Mouse (Mus musculus): Measurements from ENCODE around the gene Galnt4.

Galnt4 gene

GRCm38 (mm10) chr10:99107964-99108363 lies at the start of gene Galnt4:
Gene Galnt4, plus strand, starts transcription at chr10:99108159.
- peak; percentile 80 to 85 for DNase-seq

GRCm38 (mm10) chr10:99060588-99060987 lies 47.4 kb upstream of the Galnt4 start:
- DNase-seq = no peak

- DNase-seq = no peak
Observed at GRCm38 (mm10) chr10:99061418-99061817, 46.5 kb upstream of the Galnt4 start.

- no peak for DNase-seq
Observed at GRCm38 (mm10) chr10:99062546-99062945, 45.4 kb upstream of the Galnt4 start.

- DNase-seq = no peak
Observed at GRCm38 (mm10) chr10:99076113-99076895, 31.7 kb upstream of the Galnt4 start.

GRCm38 (mm10) chr10:99078621-99079020 lies 29.3 kb upstream of the Galnt4 start:
- DNase-seq = no peak

- DNase-seq = no peak
Observed at GRCm38 (mm10) chr10:99081569-99081990, 26.4 kb upstream of the Galnt4 start.

- peak; percentile 44 to 59 for DNase-seq
Observed at GRCm38 (mm10) chr10:99083431-99084003, 24.4 kb upstream of the Galnt4 start.

- DNase-seq = peak; percentile 74 to 87
Observed at GRCm38 (mm10) chr10:99084397-99085239, 23.3 kb upstream of the Galnt4 start.

GRCm38 (mm10) chr10:99085240-99085587 lies 22.7 kb upstream of the Galnt4 start:
- no peak for DNase-seq

- DNase-seq = no peak
Observed at GRCm38 (mm10) chr10:99086029-99086428, 21.9 kb upstream of the Galnt4 start.

GRCm38 (mm10) chr10:99089906-99090305 lies 18.1 kb upstream of the Galnt4 start:
- no peak for DNase-seq

GRCm38 (mm10) chr10:99093364-99093763 lies 14.6 kb upstream of the Galnt4 start:
- no peak for DNase-seq

GRCm38 (mm10) chr10:99095114-99095513 lies 12.8 kb upstream of the Galnt4 start:
- DNase-seq = no peak

GRCm38 (mm10) chr10:99097374-99097773 lies 10.6 kb upstream of the Galnt4 start:
- DNase-seq = peak in 1 of 2 experiments; percentile 41

GRCm38 (mm10) chr10:99105522-99105921 lies 2.4 kb upstream of the Galnt4 start:
- no peak for DNase-seq

- DNase-seq = no peak
Observed at GRCm38 (mm10) chr10:99106311-99106702, 1.7 kb upstream of the Galnt4 start.

- peak; percentile 73 to 79 for DNase-seq
Observed at GRCm38 (mm10) chr10:99106703-99107631, 992 bp upstream of the Galnt4 start, which contains the start of gene Poc1b. Gene Poc1b, plus strand, starts transcription at chr10:99107036.

- no peak for DNase-seq
Observed at GRCm38 (mm10) chr10:99108431-99108982, 548 bp downstream of the Galnt4 start.

- no peak for DNase-seq
Observed at GRCm38 (mm10) chr10:99113533-99113932, 5.6 kb downstream of the Galnt4 start.

GRCm38 (mm10) chr10:99114295-99114694 lies 6.3 kb downstream of the Galnt4 start:
- DNase-seq = no peak

Measured in kidney, adult 8-10 months (tissue).